Mouse (Mus musculus): ENCODE data around the gene Slc22a22. TPM values are rescaled to one million over a fixed set of nuclear protein-coding genes. Genes with fewer than 3 reads are reported as not detected.

The Slc22a22 gene
- total and polyA plus RNA-seq, 2 experiments from 2014 or later: not detected

DNA sequence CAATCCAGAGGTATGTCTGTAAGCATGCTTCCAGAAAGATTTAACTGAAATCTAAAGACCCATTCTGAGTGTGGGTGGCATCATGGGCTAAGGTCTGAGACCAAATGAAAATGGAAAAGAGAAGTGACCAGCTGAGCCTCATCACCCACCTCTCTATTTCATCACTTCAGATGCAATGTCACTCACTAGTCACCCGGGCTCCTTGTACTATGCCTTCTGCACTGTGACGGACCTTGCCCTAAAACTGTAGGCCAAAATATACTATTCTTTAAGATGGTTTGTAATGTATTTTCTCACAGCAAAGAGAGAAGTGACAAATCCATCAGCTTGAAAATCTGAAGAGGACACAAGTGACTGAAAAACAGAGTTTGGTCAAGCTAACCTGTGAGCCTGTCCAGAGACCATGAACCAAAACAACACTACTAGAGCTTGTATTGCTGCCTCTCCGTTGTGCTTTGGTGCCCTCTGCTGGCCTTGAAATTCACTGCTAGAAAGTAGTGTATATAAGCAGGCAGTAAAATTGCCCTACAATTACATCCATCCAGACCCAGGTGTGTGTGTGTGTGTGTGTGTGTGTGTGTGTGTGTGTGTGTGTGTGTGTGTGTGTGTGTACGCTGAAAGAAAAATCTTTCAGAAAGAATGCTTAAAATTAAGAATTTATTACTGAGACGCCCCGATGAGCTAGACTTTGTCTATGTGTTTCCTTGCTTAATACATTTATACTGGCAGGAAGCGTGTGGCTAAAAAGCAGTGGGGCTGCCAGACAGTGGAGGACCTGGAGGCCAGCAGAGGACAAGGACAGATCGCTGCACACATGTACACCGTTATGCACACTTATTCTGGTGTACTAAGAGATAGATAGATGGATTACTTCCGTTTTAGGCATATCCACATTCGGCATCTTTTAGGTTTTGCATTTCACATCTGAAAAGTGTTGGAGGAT lies 31.1 kb upstream of the Slc22a22 start:
- H3K36me3 ChIP-seq (replicated peaks; ENCODE audit: control insufficient read depth, insufficient read depth, low read length): no peaks in the 10 kb centered on the region
- DNase-seq (ENCODE audit: low spot score) (peak; percentile 60), ATAC-seq (ENCODE audit: insufficient read depth, low read depth) (peak; percentile 51; the same call in 1 of the 2 replicates)
- H3K4me1 ChIP-seq (ENCODE audit: control insufficient read depth, insufficient read depth): no peaks in the 10 kb centered on the region
- H3K4me2 ChIP-seq (ENCODE audit: low read depth, low read length): no peak overlapping the region
- no peak overlapping the region for H3K9ac ChIP-seq (replicated peaks; ENCODE audit: low read depth, low read length)
- H3K27me3 ChIP-seq (ENCODE audit: control insufficient read depth, insufficient read depth, low read length): no peaks in the 10 kb centered on the region
- no peak overlapping the region for H3K4me3 ChIP-seq (ENCODE audit: low read depth, low read length)
- TF ChIP-seq EP300 (IDR thresholded peaks at IDR 0.05; ENCODE audit: low read depth) (no peak), CTCF (IDR thresholded peaks at IDR 0.05; ENCODE audit: low read depth) (peak; percentile 86)
- H3K27ac ChIP-seq (ENCODE audit: low read depth): no peak overlapping the region
- WGBS: 66% methylated on average over 11 of the region's 11 CpGs
- H3K9me3 ChIP-seq (replicated peaks; ENCODE audit: control insufficient read depth, low read length): no peaks in the 10 kb centered on the region

DNA sequence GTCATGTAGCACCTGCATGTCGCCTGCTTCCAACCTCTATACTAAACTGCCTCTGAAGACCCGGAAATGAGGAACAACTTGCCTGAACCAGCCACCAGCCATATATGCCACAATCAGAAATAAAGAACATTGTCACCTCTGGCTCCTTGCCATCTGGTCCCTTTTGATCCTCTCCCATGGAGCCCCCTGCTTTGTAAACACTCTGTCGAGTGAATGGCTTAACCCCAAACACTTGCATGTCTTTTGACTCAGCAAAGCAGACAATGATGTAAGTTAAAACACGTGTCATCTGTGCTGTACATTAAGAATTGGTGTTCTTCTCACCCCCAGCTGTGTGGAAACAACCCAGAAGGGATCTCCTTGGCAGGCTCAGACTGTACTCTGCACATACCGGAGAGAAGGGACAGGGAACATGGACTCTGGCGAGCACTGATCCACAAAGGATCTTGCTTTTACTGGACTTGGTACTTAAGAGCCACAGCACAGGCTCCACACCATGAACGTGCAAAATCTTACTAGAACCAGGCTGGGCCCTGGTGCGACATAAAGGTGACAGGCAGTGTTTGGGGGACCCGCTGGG lies 26.8 kb upstream of the Slc22a22 start:
- H3K36me3 ChIP-seq (replicated peaks; ENCODE audit: control insufficient read depth, insufficient read depth, low read length): no peaks in the 10 kb centered on the region
- ATAC-seq (ENCODE audit: insufficient read depth, low read depth) (no peak), DNase-seq (ENCODE audit: low spot score) (no peak)
- WGBS: 64% methylated on average over 9 of the region's 9 CpGs
- no peak overlapping the region for H3K27ac ChIP-seq (ENCODE audit: low read depth)
- H3K4me3 ChIP-seq (ENCODE audit: low read depth, low read length): no peak overlapping the region
- no peak for TF ChIP-seq EP300 (IDR thresholded peaks at IDR 0.05; ENCODE audit: low read depth)
- TF ChIP-seq CTCF (IDR thresholded peaks at IDR 0.05; ENCODE audit: low read depth): no peak
- no peaks in the 10 kb centered on the region for H3K9me3 ChIP-seq (replicated peaks; ENCODE audit: control insufficient read depth, low read length)
- no peaks in the 10 kb centered on the region for H3K4me1 ChIP-seq (ENCODE audit: control insufficient read depth, insufficient read depth)
- no peaks in the 10 kb centered on the region for H3K27me3 ChIP-seq (ENCODE audit: control insufficient read depth, insufficient read depth, low read length)
- no peak overlapping the region for H3K9ac ChIP-seq (replicated peaks; ENCODE audit: low read depth, low read length)
- H3K4me2 ChIP-seq (ENCODE audit: low read depth, low read length): no peak overlapping the region

- TF ChIP-seq EP300 (IDR thresholded peaks at IDR 0.05; ENCODE audit: low read depth) (no peak), CTCF (IDR thresholded peaks at IDR 0.05; ENCODE audit: low read depth) (no peak)
- Histone ChIP-seq H3K27ac (ENCODE audit: low read depth) (no peak overlapping the region), H3K36me3 (replicated peaks; ENCODE audit: control insufficient read depth, insufficient read depth, low read length) (no peaks in the 10 kb centered on the region), H3K9me3 (replicated peaks; ENCODE audit: control insufficient read depth, low read length) (no peaks in the 10 kb centered on the region), H3K4me1 (ENCODE audit: control insufficient read depth, insufficient read depth) (no peaks in the 10 kb centered on the region), H3K9ac (replicated peaks; ENCODE audit: low read depth, low read length) (no peak overlapping the region), H3K27me3 (ENCODE audit: control insufficient read depth, insufficient read depth, low read length) (no peaks in the 10 kb centered on the region), H3K4me3 (ENCODE audit: low read depth, low read length) (no peak overlapping the region), H3K4me2 (ENCODE audit: low read depth, low read length) (no peak overlapping the region)
- no peak for DNase-seq (ENCODE audit: low spot score)
- ATAC-seq (ENCODE audit: insufficient read depth, low read depth): no peak
- WGBS: 88% methylated on average over 3 of the region's 3 CpGs
Observed at GRCm38 (mm10) chr15:57503656-57504055, 26.2 kb upstream of the Slc22a22 start.

DNA sequence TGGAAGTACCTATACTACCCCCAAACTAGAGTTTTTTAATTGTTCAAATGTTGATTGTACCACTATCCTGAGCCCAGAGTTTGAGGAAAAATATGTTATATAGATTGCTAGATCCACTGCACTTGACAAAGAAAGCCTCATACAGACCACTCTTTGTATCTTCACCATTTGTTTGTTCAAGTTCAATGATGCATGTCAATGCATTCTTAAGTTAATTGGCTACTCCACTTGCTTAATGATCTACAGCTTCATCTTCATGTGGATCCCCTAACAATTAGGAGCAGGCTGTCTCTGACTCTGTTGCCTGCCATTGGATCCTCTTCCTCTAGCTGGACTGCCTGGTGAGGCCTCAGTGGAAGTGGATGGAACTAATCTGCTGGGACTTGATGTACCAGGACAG lies 24.1 kb upstream of the Slc22a22 start:
- H3K4me1 ChIP-seq (ENCODE audit: control insufficient read depth, insufficient read depth): no peaks in the 10 kb centered on the region
- H3K4me2 ChIP-seq (ENCODE audit: low read depth, low read length): no peak overlapping the region
- H3K9ac ChIP-seq (replicated peaks; ENCODE audit: low read depth, low read length): no peak overlapping the region
- no peak overlapping the region for H3K27ac ChIP-seq (ENCODE audit: low read depth)
- H3K9me3 ChIP-seq (replicated peaks; ENCODE audit: control insufficient read depth, low read length): no peaks in the 10 kb centered on the region
- DNase-seq (ENCODE audit: low spot score) (no peak), ATAC-seq (ENCODE audit: insufficient read depth, low read depth) (no peak)
- no peaks in the 10 kb centered on the region for H3K36me3 ChIP-seq (replicated peaks; ENCODE audit: control insufficient read depth, insufficient read depth, low read length)
- no peaks in the 10 kb centered on the region for H3K27me3 ChIP-seq (ENCODE audit: control insufficient read depth, insufficient read depth, low read length)
- H3K4me3 ChIP-seq (ENCODE audit: low read depth, low read length): no peak overlapping the region
- TF ChIP-seq EP300 (IDR thresholded peaks at IDR 0.05; ENCODE audit: low read depth) (no peak), CTCF (IDR thresholded peaks at IDR 0.05; ENCODE audit: low read depth) (no peak)

DNA sequence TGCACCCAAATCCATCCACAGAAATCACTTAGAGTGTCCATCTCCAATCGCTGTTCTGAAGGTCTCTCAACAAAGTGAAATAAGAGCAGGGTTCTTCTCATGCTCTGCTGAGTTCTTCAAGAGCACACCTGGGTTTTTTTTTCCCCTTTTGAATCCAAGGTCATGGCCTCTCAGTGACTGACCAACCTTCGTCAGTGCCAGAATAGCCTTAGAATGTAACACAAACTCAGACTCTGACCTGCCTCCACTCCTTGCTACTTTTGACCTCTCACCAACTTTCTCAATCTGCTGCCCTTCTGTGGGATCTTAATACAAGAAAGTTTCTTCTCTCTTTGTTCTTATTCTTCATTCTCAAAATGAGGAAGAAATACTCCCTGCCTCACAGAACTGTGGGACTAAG lies 18.7 kb upstream of the Slc22a22 start:
- Histone ChIP-seq H3K27ac (ENCODE audit: low read depth) (no peak overlapping the region), H3K9me3 (replicated peaks; ENCODE audit: control insufficient read depth, low read length) (no peaks in the 10 kb centered on the region), H3K27me3 (ENCODE audit: control insufficient read depth, insufficient read depth, low read length) (no peaks in the 10 kb centered on the region), H3K9ac (replicated peaks; ENCODE audit: low read depth, low read length) (no peak overlapping the region), H3K4me1 (ENCODE audit: control insufficient read depth, insufficient read depth) (no peaks in the 10 kb centered on the region), H3K4me2 (ENCODE audit: low read depth, low read length) (no peak overlapping the region), H3K36me3 (replicated peaks; ENCODE audit: control insufficient read depth, insufficient read depth, low read length) (no peaks in the 10 kb centered on the region), H3K4me3 (ENCODE audit: low read depth, low read length) (no peak overlapping the region)
- TF ChIP-seq CTCF (IDR thresholded peaks at IDR 0.05; ENCODE audit: low read depth): no peak
- no peak for TF ChIP-seq EP300 (IDR thresholded peaks at IDR 0.05; ENCODE audit: low read depth)
- 80% methylated on average over 2 of the region's 2 CpGs for WGBS
- ATAC-seq (ENCODE audit: insufficient read depth, low read depth) (no peak), DNase-seq (ENCODE audit: low spot score) (no peak)
